Mouse (Mus musculus) embryonic facial prominence, embryonic 14.5 days (tissue): ENCODE data around the gene Ppp4r4. TPM values are rescaled to one million over a fixed set of nuclear protein-coding genes. Genes with fewer than 3 reads are reported as not detected.

ENCODE experiments used
- ATAC-seq: fragments of 200-750 bp; cut with Nextera tagmentation; 2 replicates; pipeline ENCODE4 v1.8.0; 2017; ENCODE audit warnings: low read depth, moderate number of reproducible peaks, moderate TSS enrichment
- DNase-seq: peaks from one replicate; pipeline ENCODE4 v3.0.0-alpha.2; 2015; ENCODE audit warnings: low spot score
- H3K27ac ChIP-seq: fragments of 300-500 bp; sonication (generic); replicated peaks from 2 replicates; pipeline ENCODE4 v1.5.1; 2014; ENCODE audit warnings: low read depth, mild to moderate bottlenecking, low read length, moderate library complexity
- H3K27me3 ChIP-seq: fragments of 300-500 bp; sonication (generic); replicated peaks from 2 replicates; pipeline ENCODE4 v1.6.1; 2014; ENCODE audit warnings: low read length; ENCODE audit not compliant: control insufficient read depth, insufficient read depth
- H3K36me3 ChIP-seq: fragments of 300-500 bp; sonication (generic); 2 replicates; pipeline ENCODE4 v1.6.1; 2014; ENCODE audit warnings: low read length, mixed read lengths; ENCODE audit not compliant: control insufficient read depth, insufficient read depth
- H3K4me1 ChIP-seq: fragments of 300-500 bp; sonication (generic); 2 replicates; pipeline ENCODE4 v1.6.1; 2014; ENCODE audit warnings: antibody characterized with exemption, low read length; ENCODE audit not compliant: control insufficient read depth, insufficient read depth
- H3K4me2 ChIP-seq: fragments of 300-500 bp; sonication (generic); 2 replicates; pipeline ENCODE4 v1.6.1; 2014; ENCODE audit warnings: low read depth, mild to moderate bottlenecking, low read length, moderate library complexity, mixed read lengths
- H3K4me3 ChIP-seq: fragments of 300-500 bp; sonication (generic); 2 replicates; pipeline ENCODE4 v1.5.1; 2014; ENCODE audit warnings: low read depth, mild to moderate bottlenecking, low read length
- H3K9ac ChIP-seq: fragments of 300-500 bp; sonication (generic); 2 replicates; pipeline ENCODE4 v1.6.1; 2014; ENCODE audit warnings: low read depth, mild to moderate bottlenecking, low read length, moderate library complexity, mixed read lengths
- H3K9me3 ChIP-seq: fragments of 300-500 bp; sonication (generic); 2 replicates; pipeline ENCODE4 v1.6.1; 2016; ENCODE audit warnings: low read length; ENCODE audit not compliant: control insufficient read depth
- WGBS: fragments of 180-500 bp; shearing (Covaris S2); extraction: QIAGEN DNeasy Blood & Tissue Kit; methylation state at CpG from one replicate; pipeline ENCODE4 v1.1.7; 2014; 5-methylcytosine and 5-hydroxymethylcytosine counted together
- polyA plus RNA-seq: library from polyadenylated mRNA; unstranded; fragments of >200 nt; fragmentation: Nextera tagmentation; extraction: Ambion mirVana; gene quantifications from 2 replicates; pipeline ENCODE4 v1.2.1, GENCODE M21; 2014

The Ppp4r4 gene
- polyA plus RNA-seq, 1 experiment from 2014 or later: 1.2 TPM

DNA sequence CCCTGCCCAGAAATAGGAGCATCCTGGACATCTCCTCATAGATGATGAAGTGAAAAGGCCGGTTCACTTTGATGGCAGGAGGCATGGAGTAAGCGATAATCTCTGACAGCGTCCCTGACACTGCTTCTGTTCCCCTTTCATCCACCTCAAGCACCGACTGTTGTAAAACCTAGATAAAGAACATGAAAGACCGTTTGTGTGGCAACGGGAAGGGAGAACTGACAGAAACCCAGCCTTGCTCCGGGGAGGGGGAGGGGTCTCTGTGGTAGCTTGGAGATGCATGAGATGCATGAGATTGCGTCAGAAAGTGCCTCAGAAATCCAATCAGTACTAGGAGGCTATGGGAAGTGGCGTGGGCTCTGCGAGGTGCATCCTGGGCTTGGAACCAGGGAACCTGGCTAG lies 84.8 kb downstream of the Ppp4r4 start:
- DNase-seq (no peak), ATAC-seq (no peak)
- H3K9me3 ChIP-seq: no peaks in the 10 kb centered on the region
- H3K9ac ChIP-seq: no peak overlapping the region
- no peak overlapping the region for H3K27ac ChIP-seq
- no peaks in the 10 kb centered on the region for H3K36me3 ChIP-seq
- no peaks in the 10 kb centered on the region for H3K4me1 ChIP-seq
- no peak overlapping the region for H3K4me2 ChIP-seq
- no peaks in the 10 kb centered on the region for H3K27me3 ChIP-seq
- no peak overlapping the region for H3K4me3 ChIP-seq
- WGBS: 89% methylated on average over 10 of the region's 10 CpGs

DNA sequence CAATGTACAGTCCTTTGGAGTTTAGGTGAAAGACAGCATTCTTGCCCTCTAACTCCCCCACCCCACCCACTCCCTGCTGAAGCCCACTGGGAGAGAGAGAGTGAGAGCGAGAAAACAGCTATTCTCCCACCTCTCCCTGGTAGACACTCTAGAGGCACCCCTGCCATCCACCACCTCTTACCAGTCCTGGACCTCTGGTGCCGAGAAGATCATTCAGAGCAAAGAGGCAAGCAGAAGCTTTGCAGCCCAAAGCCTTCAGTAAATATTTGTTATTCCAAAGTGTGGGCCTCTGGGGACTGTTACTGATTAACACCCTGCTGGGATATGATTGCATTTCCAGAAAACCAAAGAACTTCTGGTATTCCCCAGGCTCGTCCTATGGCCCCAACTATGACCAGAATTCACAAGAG lies 99.1 kb downstream of the Ppp4r4 start, which contains the start of gene Serpina10:
Gene Serpina10 (minus strand): TSS at position 242 of the 410 bp plus-strand sequence.
- Histone ChIP-seq H3K27ac (no peak within 1 kb of the TSS), H3K9me3 (no peaks in the 10 kb centered on the region), H3K4me1 (no peaks in the 10 kb centered on the region), H3K4me3 (no peak within 1 kb of the TSS), H3K27me3 (no peaks in the 10 kb centered on the region), H3K36me3 (no peaks in the 10 kb centered on the region), H3K4me2 (no peak within 1 kb of the TSS), H3K9ac (no peak within 1 kb of the TSS)
- ATAC-seq (no peak), DNase-seq (no peak)
- 64% methylated on average over 3 of the region's 3 CpGs for WGBS

DNA sequence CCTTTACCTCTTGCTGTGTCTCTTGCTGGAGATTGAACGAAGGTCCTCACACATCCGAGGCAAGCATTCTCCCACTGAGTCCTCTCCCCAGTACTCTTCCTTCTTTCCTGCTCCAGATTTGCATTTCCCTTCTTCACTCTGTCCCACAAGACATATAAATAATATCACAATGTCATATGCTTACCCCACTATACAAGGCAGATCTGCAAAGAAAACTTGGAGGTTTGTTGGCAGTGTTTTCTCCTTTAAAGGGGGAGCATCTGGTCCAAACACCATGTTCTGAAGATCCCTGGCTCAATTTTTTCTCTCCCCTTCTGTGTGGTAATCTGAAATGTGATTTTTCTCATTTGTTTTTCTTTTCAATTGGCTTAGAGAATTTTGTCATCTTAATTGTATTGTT lies 102.3 kb downstream of the Ppp4r4 start:
- H3K27ac ChIP-seq: no peak overlapping the region
- H3K4me2 ChIP-seq: no peak overlapping the region

DNA sequence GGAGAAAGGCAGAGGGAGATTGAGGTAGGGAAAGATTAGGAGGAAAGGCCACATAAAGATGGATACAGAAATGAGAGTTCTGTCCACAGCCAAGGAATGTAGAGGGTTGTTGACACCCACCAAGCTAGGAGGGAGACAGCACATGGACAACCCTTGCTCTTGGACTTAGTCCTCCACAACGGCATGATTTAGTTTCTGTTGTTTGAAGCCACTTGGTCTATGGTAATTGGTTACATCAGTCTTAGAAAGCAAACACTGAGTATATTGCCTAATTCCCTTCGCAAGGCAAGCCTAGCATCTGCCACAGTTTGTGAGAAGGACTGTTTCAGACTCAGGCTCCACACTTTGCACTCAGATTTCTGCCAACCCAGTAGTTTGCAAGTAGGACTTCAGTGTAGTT lies 103.8 kb downstream of the Ppp4r4 start:
- no peak overlapping the region for H3K4me2 ChIP-seq
- no peak overlapping the region for H3K4me3 ChIP-seq
- DNase-seq: no peak
- WGBS: 79% methylated on average over 2 of the region's 2 CpGs
- H3K9ac ChIP-seq: no peak overlapping the region
- ATAC-seq: no peak
- H3K4me1 ChIP-seq: no peaks in the 10 kb centered on the region
- H3K27ac ChIP-seq: no peak overlapping the region
- no peaks in the 10 kb centered on the region for H3K9me3 ChIP-seq
- H3K36me3 ChIP-seq: no peaks in the 10 kb centered on the region
- no peaks in the 10 kb centered on the region for H3K27me3 ChIP-seq

More for the DNA sequence above, 102.3 kb downstream of the Ppp4r4 start:
- no peak for ATAC-seq
- no peaks in the 10 kb centered on the region for H3K4me1 ChIP-seq
- no peaks in the 10 kb centered on the region for H3K36me3 ChIP-seq
- no peak overlapping the region for H3K4me3 ChIP-seq
- 77% methylated on average over 2 of the region's 2 CpGs for WGBS
- no peak for DNase-seq
- no peaks in the 10 kb centered on the region for H3K9me3 ChIP-seq
- H3K27me3 ChIP-seq: no peaks in the 10 kb centered on the region
- H3K9ac ChIP-seq: no peak overlapping the region

DNA sequence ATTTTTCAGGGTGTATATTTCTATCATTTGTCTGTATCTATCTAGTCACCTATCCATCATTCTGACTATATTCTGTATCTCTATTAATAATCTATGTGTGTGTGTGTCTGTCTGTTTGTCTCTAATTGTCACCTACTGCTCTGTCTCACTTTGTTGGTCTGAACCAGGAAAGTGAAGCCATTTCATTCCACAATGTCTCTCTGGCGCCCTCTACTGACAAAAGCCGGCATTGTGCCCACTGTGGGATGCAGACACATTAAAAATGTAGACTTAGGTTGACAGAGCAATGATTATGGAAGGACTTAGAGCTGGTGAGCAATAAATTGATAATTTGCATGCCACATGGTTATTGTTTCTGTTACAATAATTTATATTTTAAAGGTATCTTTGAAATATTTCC lies 111.3 kb downstream of the Ppp4r4 start:
- peaks cover 6% of the 10 kb centered on the region; the same call in 1 of the 2 replicates for H3K4me1 ChIP-seq
- ATAC-seq: no peak
- no peak overlapping the region for H3K9ac ChIP-seq
- H3K36me3 ChIP-seq: no peaks in the 10 kb centered on the region
- no peak overlapping the region for H3K4me3 ChIP-seq
- no peaks in the 10 kb centered on the region for H3K27me3 ChIP-seq
- no peaks in the 10 kb centered on the region for H3K9me3 ChIP-seq
- no peak overlapping the region for H3K4me2 ChIP-seq
- H3K27ac ChIP-seq: no peak overlapping the region
- DNase-seq: peak; percentile 49
- WGBS: 3% methylated on average over 2 of the region's 2 CpGs

DNA sequence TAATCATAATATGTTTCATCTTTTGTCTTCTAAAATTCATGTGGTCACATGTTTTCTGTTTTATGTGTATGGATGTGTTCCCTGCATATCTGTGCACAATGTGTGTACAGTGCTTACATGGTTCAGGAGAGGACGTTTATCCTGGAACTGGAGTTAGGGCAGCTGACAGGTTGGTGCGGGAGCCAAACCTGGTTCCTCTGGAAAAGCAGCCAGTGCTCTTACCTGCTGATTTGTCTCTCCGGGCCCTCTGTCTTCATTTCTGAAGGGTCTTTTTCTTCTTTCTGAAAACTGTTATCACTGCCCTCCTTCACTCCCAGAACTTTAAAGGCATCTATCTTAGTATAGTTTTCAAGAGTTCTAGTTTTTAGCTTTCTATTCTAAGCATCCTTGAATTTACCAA lies 111.7 kb downstream of the Ppp4r4 start:
- Histone ChIP-seq H3K4me1 (peaks cover 6% of the 10 kb centered on the region; the same call in 1 of the 2 replicates), H3K36me3 (no peaks in the 10 kb centered on the region), H3K27me3 (no peaks in the 10 kb centered on the region), H3K9me3 (no peaks in the 10 kb centered on the region), H3K4me2 (no peak overlapping the region), H3K4me3 (no peak overlapping the region), H3K9ac (no peak overlapping the region), H3K27ac (peak overlapping the region; percentile 65; the same call in 1 of the 2 replicates)
- DNase-seq (no peak), ATAC-seq (no peak)
- WGBS: 77% methylated on average over 3 of the region's 3 CpGs

DNA sequence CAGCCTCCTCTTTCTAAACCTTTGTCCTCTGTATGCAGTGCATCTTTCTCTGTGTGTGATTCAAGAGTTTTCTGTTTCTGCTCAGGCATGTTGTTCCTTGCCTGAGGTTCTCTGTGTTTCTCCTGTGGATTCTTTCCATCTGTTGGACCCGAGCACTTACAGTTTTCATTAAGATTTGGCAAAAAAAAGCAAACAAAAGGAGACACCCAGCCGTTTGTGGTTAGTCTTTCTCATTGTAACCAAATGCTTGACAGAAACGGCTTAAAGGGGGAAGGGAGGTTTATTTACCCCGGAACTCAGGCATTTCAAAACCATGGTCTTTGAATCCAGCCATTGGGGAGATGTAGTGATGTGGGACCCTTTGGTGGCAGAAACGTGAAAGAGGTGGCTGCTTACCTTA lies 112.5 kb downstream of the Ppp4r4 start:
- Histone ChIP-seq H3K4me1 (peaks cover 6% of the 10 kb centered on the region; the same call in 1 of the 2 replicates), H3K9me3 (no peaks in the 10 kb centered on the region), H3K4me3 (no peak overlapping the region), H3K36me3 (no peaks in the 10 kb centered on the region), H3K9ac (no peak overlapping the region), H3K27me3 (no peaks in the 10 kb centered on the region), H3K27ac (peak overlapping the region; percentile 65), H3K4me2 (no peak overlapping the region)
- 13% methylated on average over 5 of the region's 5 CpGs for WGBS
- DNase-seq: peak; percentile 78
- ATAC-seq: no peak

DNA sequence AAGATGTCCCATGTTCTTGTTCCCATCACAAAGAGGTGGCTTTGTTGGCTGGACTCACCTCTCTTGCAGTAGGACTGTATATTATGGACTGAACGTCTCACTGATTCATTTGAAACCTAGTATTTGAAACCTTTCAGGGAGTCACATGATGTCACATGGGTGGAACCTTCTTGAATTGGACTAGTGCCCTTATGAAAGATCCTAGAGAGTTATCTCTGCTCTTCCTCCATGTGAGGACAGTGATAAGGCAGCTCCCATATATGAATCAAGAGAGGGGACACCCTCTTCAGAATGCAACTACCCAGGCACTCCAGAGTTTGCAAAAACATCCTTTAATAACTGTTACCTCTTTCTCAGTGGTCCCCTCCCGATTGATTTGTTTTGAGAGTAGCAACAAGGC lies 114.2 kb downstream of the Ppp4r4 start:
- 78% methylated on average over 2 of the region's 2 CpGs for WGBS
- H3K4me2 ChIP-seq: no peak overlapping the region
- H3K36me3 ChIP-seq: no peaks in the 10 kb centered on the region
- no peak for ATAC-seq
- peaks cover 6% of the 10 kb centered on the region; the same call in 1 of the 2 replicates for H3K4me1 ChIP-seq
- 0 out of 2 replicates have a peak, but pooled peaks cover 6% of the 10 kb centered on the region for H3K9me3 ChIP-seq
- no peaks in the 10 kb centered on the region for H3K27me3 ChIP-seq
- no peak for DNase-seq
- no peak overlapping the region for H3K27ac ChIP-seq
- no peak overlapping the region for H3K4me3 ChIP-seq
- no peak overlapping the region for H3K9ac ChIP-seq

DNA sequence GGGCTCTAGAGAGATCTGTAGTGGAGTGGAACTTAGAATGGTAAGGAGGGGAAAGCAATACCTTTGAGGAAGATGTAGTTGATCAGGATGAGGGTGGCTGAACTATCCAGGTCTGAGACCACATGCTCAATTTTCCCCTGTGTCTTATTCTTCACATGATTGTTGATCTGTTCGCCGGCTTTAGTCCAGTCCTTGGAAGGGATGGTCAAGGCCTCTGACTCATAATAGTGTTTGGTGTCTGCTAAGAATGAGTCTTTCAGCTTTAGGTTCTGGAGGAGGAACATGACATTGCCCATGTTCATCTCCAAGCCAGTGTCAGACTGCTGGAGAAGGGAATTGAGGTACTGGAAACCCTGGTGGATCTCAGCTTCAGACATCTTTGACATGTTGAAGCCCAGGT lies 121.8 kb downstream of the Ppp4r4 start:
- H3K4me2 ChIP-seq: no peak overlapping the region
- 91% methylated on average over 2 of the region's 2 CpGs for WGBS
- H3K4me3 ChIP-seq: no peak overlapping the region

More for the DNA sequence above, 121.8 kb downstream of the Ppp4r4 start:
- 0 out of 2 replicates have a peak, but pooled peaks cover 6% of the 10 kb centered on the region for H3K9me3 ChIP-seq
- H3K27ac ChIP-seq: no peak overlapping the region
- no peaks in the 10 kb centered on the region for H3K27me3 ChIP-seq
- ATAC-seq (no peak), DNase-seq (no peak)
- no peak overlapping the region for H3K9ac ChIP-seq
- no peaks in the 10 kb centered on the region for H3K36me3 ChIP-seq
- no peaks in the 10 kb centered on the region for H3K4me1 ChIP-seq
